Mouse (Mus musculus) liver, embryonic 15.5 days (tissue): ENCODE results near the gene Clptm1. TPM values are rescaled to one million over a fixed set of nuclear protein-coding genes. Genes with fewer than 3 reads are reported as not detected.

Source experiments
- ATAC-seq: fragments of 200-750 bp; cut with Nextera tagmentation; 2 replicates; pipeline ENCODE4 v1.8.0; 2017; ENCODE audit warnings: moderate number of reproducible peaks, mild to moderate bottlenecking, moderate library complexity; ENCODE audit not compliant: insufficient read depth
- H3K27ac ChIP-seq: fragments of 300-500 bp; sonication (generic); replicated peaks from 2 replicates; pipeline ENCODE4 v1.5.1; 2015; ENCODE audit warnings: mild to moderate bottlenecking, inconsistent platforms
- H3K27me3 ChIP-seq: fragments of 300-500 bp; sonication (generic); 2 replicates; pipeline ENCODE4 v1.6.1; 2015; ENCODE audit warnings: mild to moderate bottlenecking, inconsistent platforms
- H3K36me3 ChIP-seq: fragments of 300-500 bp; sonication (generic); replicated peaks from 2 replicates; pipeline ENCODE4 v1.6.1; 2015; ENCODE audit warnings: moderate library complexity, mild to moderate bottlenecking, inconsistent platforms
- H3K4me1 ChIP-seq: fragments of 300-500 bp; sonication (generic); replicated peaks from 2 replicates; pipeline ENCODE4 v1.6.1; 2015; ENCODE audit warnings: inconsistent platforms
- H3K4me2 ChIP-seq: fragments of 300-500 bp; sonication (generic); 2 replicates; pipeline ENCODE4 v1.6.1; 2015; ENCODE audit warnings: moderate library complexity, mild to moderate bottlenecking, inconsistent platforms
- H3K4me3 ChIP-seq: fragments of 300-500 bp; sonication (generic); replicated peaks from 2 replicates; pipeline ENCODE4 v1.5.1; 2015; ENCODE audit warnings: mild to moderate bottlenecking, inconsistent platforms
- H3K9ac ChIP-seq: fragments of 300-500 bp; sonication (generic); 2 replicates; pipeline ENCODE4 v1.6.1; 2015; ENCODE audit warnings: moderate library complexity, mild to moderate bottlenecking, inconsistent platforms
- H3K9me3 ChIP-seq: fragments of 300-500 bp; sonication (generic); replicated peaks from 2 replicates; pipeline ENCODE4 v1.6.1; 2016; ENCODE audit warnings: inconsistent platforms
- WGBS: fragments of 180-500 bp; shearing (Covaris S2); methylation state at CpG from one replicate; pipeline ENCODE4 v1.1.7; 2015; ENCODE audit warnings: mixed read lengths; ENCODE audit not compliant: insufficient replicate concordance; 5-methylcytosine and 5-hydroxymethylcytosine counted together
- polyA plus RNA-seq: library from polyadenylated mRNA; unstranded; fragments of >200 nt; fragmentation: Nextera tagmentation; extraction: Ambion mirVana; gene quantifications from 2 replicates; pipeline ENCODE4 v1.2.1, GENCODE M21; 2015

The Clptm1 gene
- polyA plus RNA-seq, 1 experiment from 2014 or later: 48.3 TPM

- H3K4me1 ChIP-seq: peaks cover 32% of the 10 kb centered on the region
- H3K9ac ChIP-seq: no peak overlapping the region
- H3K36me3 ChIP-seq: no peaks in the 10 kb centered on the region
- ATAC-seq: no peak
- H3K4me3 ChIP-seq: no peak overlapping the region
- no peaks in the 10 kb centered on the region for H3K27me3 ChIP-seq
- no peak overlapping the region for H3K27ac ChIP-seq
- no peaks in the 10 kb centered on the region for H3K9me3 ChIP-seq
- 65% methylated on average over 3 of the region's 3 CpGs for WGBS
- peak overlapping the region; percentile 32 for H3K4me2 ChIP-seq
These were observed 14.1 kb upstream of the Clptm1 start for GRCm38 (mm10) chr7:19678901-19679300.

- Histone ChIP-seq H3K9ac (no peak within 1 kb of the TSS; the same call in 1 of the 2 replicates), H3K27me3 (no peaks in the 10 kb centered on the region), H3K27ac (peak within 1 kb of the TSS; percentile 58), H3K4me2 (peak within 1 kb of the TSS; percentile 32), H3K4me1 (peaks cover 26% of the 10 kb centered on the region), H3K9me3 (no peaks in the 10 kb centered on the region), H3K4me3 (no peak within 1 kb of the TSS), H3K36me3 (no peaks in the 10 kb centered on the region)
- WGBS: 57% methylated on average over 8 of the region's 8 CpGs
- ATAC-seq: no peak
These were observed 13.0 kb upstream of the Clptm1 start, which contains the start of gene Apoc2 for GRCm38 (mm10) chr7:19677872-19678271. Gene Apoc2, minus strand, starts transcription at chr7:19677941.

GRCm38 (mm10) chr7:19676662-19677061 is 11.8 kb upstream of the Clptm1 start:
- Histone ChIP-seq H3K36me3 (no peaks in the 10 kb centered on the region), H3K4me1 (peaks cover 18% of the 10 kb centered on the region), H3K27me3 (no peaks in the 10 kb centered on the region), H3K9me3 (no peaks in the 10 kb centered on the region), H3K4me3 (no peak overlapping the region; the same call in 1 of the 2 replicates), H3K9ac (no peak overlapping the region), H3K27ac (peak overlapping the region; percentile 55), H3K4me2 (peak overlapping the region; percentile 29)
- peak; percentile 58 for ATAC-seq
- WGBS: 63% methylated on average over 1 of the region's 1 CpGs

- H3K27ac ChIP-seq: peak overlapping the region; percentile 55
- no peaks in the 10 kb centered on the region for H3K36me3 ChIP-seq
- peaks cover 11% of the 10 kb centered on the region; the same call in 1 of the 2 replicates for H3K4me1 ChIP-seq
- ATAC-seq: peak; percentile 17; the same call in 1 of the 2 replicates
- no peaks in the 10 kb centered on the region for H3K9me3 ChIP-seq
- no peaks in the 10 kb centered on the region for H3K27me3 ChIP-seq
- no peak overlapping the region for H3K9ac ChIP-seq
- peak overlapping the region; percentile 25 for H3K4me3 ChIP-seq
- 54% methylated on average over 10 of the region's 10 CpGs for WGBS
- peak overlapping the region; percentile 29 for H3K4me2 ChIP-seq
These were observed 11.0 kb upstream of the Clptm1 start for GRCm38 (mm10) chr7:19675824-19676223.

- Histone ChIP-seq H3K9ac (no peak overlapping the region), H3K9me3 (no peaks in the 10 kb centered on the region), H3K27me3 (no peaks in the 10 kb centered on the region), H3K27ac (no peak overlapping the region), H3K36me3 (no peaks in the 10 kb centered on the region), H3K4me3 (no peak overlapping the region), H3K4me1 (peaks cover 22% of the 10 kb centered on the region), H3K4me2 (peak overlapping the region; percentile 7; the same call in 1 of the 2 replicates)
- ATAC-seq: no peak
- WGBS: 49% methylated on average over 14 of the region's 14 CpGs
These were observed 8.4 kb upstream of the Clptm1 start for GRCm38 (mm10) chr7:19673083-19673699.

GRCm38 (mm10) chr7:19671511-19671910 is 6.7 kb upstream of the Clptm1 start:
- H3K4me2 ChIP-seq: no peak overlapping the region
- no peaks in the 10 kb centered on the region for H3K36me3 ChIP-seq
- H3K27me3 ChIP-seq: no peaks in the 10 kb centered on the region
- H3K4me3 ChIP-seq: no peak overlapping the region
- 66% methylated on average over 10 of the region's 10 CpGs for WGBS
- ATAC-seq: no peak
- no peak overlapping the region for H3K9ac ChIP-seq
- no peak overlapping the region for H3K27ac ChIP-seq
- H3K9me3 ChIP-seq: no peaks in the 10 kb centered on the region
- peaks cover 18% of the 10 kb centered on the region for H3K4me1 ChIP-seq

GRCm38 (mm10) chr7:19668947-19669721 is 4.3 kb upstream of the Clptm1 start:
- ATAC-seq: peak; percentile 33
- H3K4me2 ChIP-seq: peak overlapping the region; percentile 46
- WGBS: 7% methylated on average over 10 of the region's 10 CpGs
- H3K9ac ChIP-seq: peak overlapping the region; percentile 4; the same call in 1 of the 2 replicates
- no peaks in the 10 kb centered on the region for H3K27me3 ChIP-seq
- H3K4me3 ChIP-seq: 0 out of 2 replicates have a peak overlapping the region, but pooled peaks have one; percentile 7
- H3K4me1 ChIP-seq: peaks cover 28% of the 10 kb centered on the region
- H3K9me3 ChIP-seq: no peaks in the 10 kb centered on the region
- no peaks in the 10 kb centered on the region for H3K36me3 ChIP-seq
- H3K27ac ChIP-seq: peak overlapping the region; percentile 81

GRCm38 (mm10) chr7:19667434-19667833 is 2.6 kb upstream of the Clptm1 start:
- H3K36me3 ChIP-seq: peaks cover 4% of the 10 kb centered on the region; the same call in 1 of the 2 replicates
- H3K4me1 ChIP-seq: peaks cover 44% of the 10 kb centered on the region
- H3K9me3 ChIP-seq: no peaks in the 10 kb centered on the region
- no peak overlapping the region; the same call in 1 of the 2 replicates for H3K27ac ChIP-seq
- no peak overlapping the region for H3K4me3 ChIP-seq
- no peak overlapping the region for H3K9ac ChIP-seq
- H3K4me2 ChIP-seq: no peak overlapping the region
- no peaks in the 10 kb centered on the region for H3K27me3 ChIP-seq
- ATAC-seq: no peak
- 62% methylated on average over 2 of the region's 2 CpGs for WGBS

GRCm38 (mm10) chr7:19666750-19667149 is 1.9 kb upstream of the Clptm1 start:
- H3K4me3 ChIP-seq: no peak overlapping the region
- no peak overlapping the region for H3K4me2 ChIP-seq
- WGBS: 61% methylated on average over 3 of the region's 3 CpGs
- H3K27me3 ChIP-seq: no peaks in the 10 kb centered on the region
- H3K9ac ChIP-seq: no peak overlapping the region
- no peak for ATAC-seq
- H3K9me3 ChIP-seq: no peaks in the 10 kb centered on the region
- H3K36me3 ChIP-seq: peaks cover 10% of the 10 kb centered on the region
- H3K27ac ChIP-seq: no peak overlapping the region
- H3K4me1 ChIP-seq: peaks cover 47% of the 10 kb centered on the region

- Histone ChIP-seq H3K9ac (peak overlapping the region; percentile 89), H3K4me2 (peak overlapping the region; percentile 83), H3K36me3 (peaks cover 20% of the 10 kb centered on the region), H3K9me3 (no peaks in the 10 kb centered on the region), H3K4me1 (peaks cover 42% of the 10 kb centered on the region), H3K27ac (peak overlapping the region; percentile 75), H3K4me3 (peak overlapping the region; percentile 83), H3K27me3 (no peaks in the 10 kb centered on the region)
- peak; percentile 55 for ATAC-seq
- under 1% methylated on average over 35 of the region's 37 CpGs for WGBS
These were observed 328 bp downstream of the Clptm1 start for GRCm38 (mm10) chr7:19664455-19664954.

- H3K9ac ChIP-seq: peak overlapping the region; percentile 89
- H3K9me3 ChIP-seq: no peaks in the 10 kb centered on the region
- H3K4me2 ChIP-seq: peak overlapping the region; percentile 83
- no peaks in the 10 kb centered on the region for H3K27me3 ChIP-seq
- WGBS: 13% methylated on average over 8 of the region's 8 CpGs
- peak overlapping the region; percentile 75; the same call in 1 of the 2 replicates for H3K27ac ChIP-seq
- no peak for ATAC-seq
- H3K4me1 ChIP-seq: peaks cover 36% of the 10 kb centered on the region
- H3K36me3 ChIP-seq: peaks cover 25% of the 10 kb centered on the region
- H3K4me3 ChIP-seq: peak overlapping the region; percentile 83
These were observed 893 bp downstream of the Clptm1 start for GRCm38 (mm10) chr7:19663940-19664339.
